Mouse (Mus musculus) Muller cell, postnatal 12 days (primary cell): ENCODE measurements at regions not wholly inside any gene's neighbourhood (a gene's known extent, or its start where the extent isn't known, plus 50 kb on each side); places are given as distances from the start of the nearest gene placed in this dataset.

ENCODE experiments used
- DNase-seq: peaks from one replicate; pipeline ENCODE4 v3.0.0-alpha.2; 2015; ENCODE audit errors: inconsistent ontology term

GRCm38 (mm10) chr3:8440701-8441365 is 1169.1 kb downstream of the Zfp704 start:
- peak; percentile 92 for DNase-seq
